Mouse (Mus musculus) induced T-regulatory cell, adult 2 months (primary cell): ENCODE measurements around the gene Cpm.
"Not testable (repeated sequence)": the region's sequence is repeated elsewhere in the genome, so short reads cannot be mapped to it uniquely, and the experiment has no call there.

Experiments used
- DNase-seq: peaks from one replicate; pipeline ENCODE4 v3.0.0-alpha.2; 2012; ENCODE audit warnings: low read depth

Cpm gene

GRCm38 (mm10) chr10:117725671-117726070 is 96.4 kb downstream of the Cpm start:
- DNase-seq, result no peak

DNA sequence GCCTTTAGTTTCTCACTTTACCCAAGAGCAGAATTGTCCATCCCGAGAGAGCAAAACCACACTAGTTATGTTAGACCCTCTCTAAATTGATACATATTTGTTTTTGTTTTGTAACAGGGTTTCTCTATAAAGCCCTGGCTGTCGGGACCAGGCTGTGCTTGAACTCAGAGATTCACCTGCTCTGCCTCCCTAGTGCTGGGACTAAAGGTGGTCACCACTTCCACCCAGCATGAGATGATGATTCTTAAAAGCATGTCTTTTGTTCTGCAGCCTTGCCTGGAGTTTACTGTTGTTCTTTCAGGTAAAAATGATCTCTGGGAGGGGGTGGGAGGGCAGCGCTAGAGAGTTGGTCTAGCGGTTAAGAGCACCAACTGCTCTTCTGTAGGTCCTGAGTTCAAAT is 97.0 kb downstream of the Cpm start:
- DNase-seq, result no peak

DNA sequence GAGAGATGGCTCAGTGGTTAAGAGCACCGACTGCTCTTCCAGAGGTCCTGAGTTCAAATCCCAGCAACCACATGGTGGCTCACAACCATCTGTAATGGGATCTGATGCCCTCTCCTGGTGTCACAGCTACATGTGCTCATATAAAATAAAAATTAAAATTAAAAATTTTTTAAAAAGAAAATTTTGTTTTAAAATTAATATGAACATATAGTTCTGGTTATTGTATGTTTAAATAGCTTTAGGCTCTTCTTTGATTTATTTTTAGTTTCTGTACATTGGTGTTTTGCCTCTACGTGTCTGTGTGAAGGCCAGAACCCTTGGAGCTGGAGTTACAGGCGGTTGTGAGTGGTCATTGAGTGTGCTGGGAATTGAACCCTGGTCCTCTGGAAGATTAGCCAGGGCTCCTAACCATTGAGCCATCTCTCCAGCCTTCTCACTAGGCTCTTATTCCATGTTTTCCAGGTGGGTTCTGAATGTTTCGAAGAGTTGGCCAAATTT is 97.6 kb downstream of the Cpm start:
- DNase-seq, result no peak

DNA sequence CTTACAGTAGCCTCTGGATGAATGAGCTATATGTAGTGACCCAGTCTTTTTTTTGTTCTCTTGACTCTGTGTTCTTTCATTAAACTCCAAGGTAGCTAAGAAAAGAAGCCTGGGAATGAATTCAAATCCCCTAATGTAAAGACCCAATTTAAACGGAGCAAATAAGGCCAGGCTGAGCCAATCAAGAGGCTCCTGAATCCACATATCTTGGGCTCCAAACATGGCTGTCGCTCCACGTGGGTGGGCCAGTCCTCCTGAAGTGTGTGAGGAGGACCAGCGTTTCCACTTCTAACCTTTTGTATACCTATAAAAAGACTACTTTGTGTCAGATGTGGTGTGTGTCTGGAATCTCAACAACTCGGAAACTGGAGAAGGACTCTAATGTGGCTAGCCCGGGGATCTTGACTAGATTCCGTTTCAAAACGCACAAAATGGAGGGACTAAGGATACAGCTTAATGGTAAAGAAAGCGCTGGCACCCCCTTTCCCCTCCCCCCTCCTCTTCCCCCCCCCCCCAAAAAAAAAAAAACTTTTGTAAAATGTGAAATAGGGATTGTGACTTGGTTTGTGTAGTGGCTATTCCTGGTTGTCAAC is 98.3 kb downstream of the Cpm start:
- DNase-seq, result no peak

GRCm38 (mm10) chr10:117728574-117728973 is 99.3 kb downstream of the Cpm start:
- no peak for DNase-seq

DNA sequence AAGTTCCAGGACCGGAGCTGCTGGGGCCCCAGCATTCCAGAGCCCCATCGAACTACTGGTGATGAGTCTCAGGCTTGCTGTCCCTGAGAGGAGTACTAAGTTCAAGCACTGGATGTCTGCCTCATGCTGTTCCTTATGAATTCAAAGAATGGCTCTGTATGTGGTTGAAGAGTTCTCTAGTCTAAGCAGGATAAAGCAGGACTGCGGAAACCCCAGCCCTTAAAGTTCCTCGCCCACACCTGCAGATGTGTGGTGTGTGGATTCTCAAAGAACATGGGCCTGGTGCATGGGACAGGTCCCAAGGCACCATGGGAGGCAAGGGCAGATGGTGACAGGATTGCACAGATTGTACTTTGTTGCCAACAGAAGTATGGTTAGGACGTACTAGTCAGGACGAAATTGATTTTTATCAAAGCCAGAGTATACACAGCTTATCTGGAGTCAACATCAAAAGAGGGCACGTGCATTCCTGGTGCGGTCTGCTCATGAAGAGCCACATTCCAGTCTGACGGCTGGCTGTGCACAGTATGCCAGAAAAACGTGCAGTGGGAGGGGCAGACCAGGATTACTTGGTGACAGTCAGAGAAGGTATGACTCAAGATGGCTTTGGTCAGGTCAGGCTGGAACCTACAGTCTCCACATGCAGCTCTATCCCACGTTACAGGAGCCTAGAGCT is 100.0 kb downstream of the Cpm start:
- no peak for DNase-seq

DNA sequence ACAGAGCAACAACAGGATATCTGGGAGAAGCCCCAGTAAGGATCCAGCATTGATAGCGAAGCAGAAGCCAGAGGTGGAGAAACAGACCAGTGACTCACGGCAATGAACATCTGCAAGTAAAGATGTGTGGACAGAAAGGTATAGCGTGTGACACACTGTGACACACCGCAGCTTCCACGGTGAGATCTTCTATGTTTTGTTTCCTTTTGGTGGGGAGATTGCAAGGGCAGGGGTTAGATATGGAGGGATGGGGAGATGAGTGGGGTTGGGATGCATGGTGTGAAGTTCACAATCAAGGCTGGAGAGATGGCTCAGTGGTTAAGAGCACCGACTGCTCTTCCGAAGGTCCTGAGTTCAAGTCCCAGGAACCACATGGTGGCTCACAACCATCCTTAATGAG is 100.8 kb downstream of the Cpm start:
- no peak for DNase-seq

- DNase-seq, result no peak
Observed at GRCm38 (mm10) chr10:117730637-117731203, 101.4 kb downstream of the Cpm start.

DNA sequence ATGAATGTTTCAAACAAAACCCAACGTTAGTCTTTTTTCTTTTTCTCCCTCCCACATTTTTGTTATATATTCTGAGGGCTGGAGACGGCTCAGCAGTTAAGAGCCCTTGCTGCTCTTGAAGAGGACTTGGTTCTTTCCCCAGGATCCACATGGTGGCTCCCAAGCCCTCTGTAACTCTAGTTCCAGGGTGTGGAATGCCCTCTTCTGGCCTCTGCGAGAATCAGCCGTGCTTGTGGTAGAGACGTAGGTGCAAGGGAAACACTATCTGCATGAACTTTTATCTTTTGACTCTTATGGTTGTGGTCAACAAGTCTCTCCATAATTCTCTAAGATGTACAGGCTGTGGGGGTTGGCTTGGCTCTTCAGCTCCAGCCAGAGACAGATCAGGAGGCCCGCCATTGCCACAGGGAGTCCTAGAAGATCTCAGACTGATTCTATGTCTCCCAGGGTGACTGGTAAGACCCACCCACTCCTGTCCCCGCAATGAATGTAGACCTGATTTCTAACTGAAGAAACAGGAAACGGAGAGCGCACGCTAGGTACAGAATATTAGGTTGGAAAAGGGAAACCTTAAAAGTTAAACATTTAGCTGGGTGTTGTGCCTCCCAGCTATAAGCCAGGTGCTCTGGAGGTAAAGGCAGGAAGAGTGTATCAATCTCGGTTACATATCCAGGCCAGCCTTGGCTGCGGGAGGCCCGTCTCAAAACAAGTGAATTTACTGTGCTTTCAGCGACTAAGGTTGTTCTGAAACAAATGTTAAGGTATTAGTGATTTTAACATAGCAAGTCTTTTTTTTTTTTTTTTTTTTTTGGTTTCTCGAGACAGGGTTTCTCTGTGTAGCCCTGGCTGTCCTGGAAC is 102.2 kb downstream of the Cpm start:
- peak; percentile 71 for DNase-seq

- no peak for DNase-seq
Observed at GRCm38 (mm10) chr10:117732184-117732583, 102.9 kb downstream of the Cpm start.

GRCm38 (mm10) chr10:117732962-117733592 is 103.8 kb downstream of the Cpm start:
- DNase-seq, result no peak

DNA sequence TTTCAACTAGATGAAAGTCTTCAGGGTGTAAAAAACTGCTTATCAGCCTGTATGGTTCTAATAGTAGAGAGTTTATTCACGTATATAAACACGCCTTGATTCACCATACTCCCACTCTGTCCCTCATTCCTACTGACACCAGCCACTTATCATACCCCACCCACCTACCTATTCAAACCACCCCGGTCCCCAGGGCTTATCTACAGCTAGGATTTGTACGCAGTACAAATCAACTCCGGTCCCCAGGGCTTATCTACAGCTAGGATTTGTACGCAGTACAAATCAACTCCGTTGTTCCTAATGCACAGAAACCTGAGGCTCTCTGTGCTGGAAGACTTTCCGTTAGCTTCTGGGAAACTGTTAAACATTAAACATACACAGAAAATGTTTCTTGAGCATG is 104.3 kb downstream of the Cpm start:
- not testable (repeated sequence) for DNase-seq

GRCm38 (mm10) chr10:117734104-117734852 is 105.0 kb downstream of the Cpm start:
- DNase-seq, result not testable (repeated sequence)

DNA sequence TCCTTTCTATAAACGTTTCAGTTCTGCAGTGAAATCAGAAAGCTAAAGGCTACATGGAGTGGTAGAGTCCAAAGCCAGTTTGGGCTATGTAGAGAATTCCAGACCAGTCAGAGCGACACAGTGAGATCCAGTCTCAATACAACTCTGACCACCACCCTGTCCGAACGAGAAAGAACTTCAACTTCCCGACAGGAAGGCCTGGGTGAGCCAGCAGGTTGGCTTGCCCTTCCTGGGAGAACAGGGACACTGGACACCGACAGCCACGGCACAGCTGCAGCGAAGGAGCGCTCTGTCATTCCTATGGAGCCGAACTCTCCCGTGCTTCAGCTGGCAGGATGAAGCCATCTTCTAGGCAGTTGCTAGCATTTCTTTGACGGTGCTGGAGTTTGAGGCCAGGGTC is 106.1 kb downstream of the Cpm start:
- not testable (repeated sequence) for DNase-seq

GRCm38 (mm10) chr10:117736573-117736972 is 107.3 kb downstream of the Cpm start:
- DNase-seq, result no peak
